Mouse (Mus musculus) forelimb bud, embryonic 11.5 days (tissue): ENCODE data around the gene Faap24.

ENCODE experiments used
- DNase-seq: peaks from one replicate; pipeline ENCODE4 v3.0.0-alpha.2; 2012; ENCODE audit warnings: low read depth, low spot score

Gene Faap24

GRCm38 (mm10) chr7:35365161-35365910 is 31.3 kb downstream of the Faap24 start:
- DNase-seq, result no peak

GRCm38 (mm10) chr7:35362868-35363267 is 33.8 kb downstream of the Faap24 start:
- DNase-seq, result no peak

- DNase-seq, result no peak
Observed at GRCm38 (mm10) chr7:35362253-35362652, 34.4 kb downstream of the Faap24 start.

GRCm38 (mm10) chr7:35357621-35358020 is 39.0 kb downstream of the Faap24 start:
- DNase-seq, result no peak

- no peak for DNase-seq
Observed at GRCm38 (mm10) chr7:35355303-35355872, 41.2 kb downstream of the Faap24 start.

- no peak for DNase-seq
Observed at GRCm38 (mm10) chr7:35353306-35353705, 43.3 kb downstream of the Faap24 start.

GRCm38 (mm10) chr7:35351155-35351554 is 45.5 kb downstream of the Faap24 start:
- no peak for DNase-seq

- DNase-seq, result no peak
Observed at GRCm38 (mm10) chr7:35349886-35350684, 46.6 kb downstream of the Faap24 start.

- DNase-seq, result no peak
Observed at GRCm38 (mm10) chr7:35349022-35349421, 47.6 kb downstream of the Faap24 start.

GRCm38 (mm10) chr7:35347918-35348700 is 48.5 kb downstream of the Faap24 start:
- no peak for DNase-seq

- no peak for DNase-seq
Observed at GRCm38 (mm10) chr7:35344785-35345330, 51.8 kb downstream of the Faap24 start.

GRCm38 (mm10) chr7:35342498-35342897 is 54.1 kb downstream of the Faap24 start:
- no peak for DNase-seq
